Mouse (Mus musculus) kidney, postnatal 36 days (tissue): ENCODE data around the gene Samd4.

Source experiments
- DNase-seq, 2 experiments: peaks; one replicate each; pipeline ENCODE4 v3.0.0; 2021 to 2022; ENCODE audit warnings: mixed read lengths in 2 of 2

The Samd4 gene

DNA sequence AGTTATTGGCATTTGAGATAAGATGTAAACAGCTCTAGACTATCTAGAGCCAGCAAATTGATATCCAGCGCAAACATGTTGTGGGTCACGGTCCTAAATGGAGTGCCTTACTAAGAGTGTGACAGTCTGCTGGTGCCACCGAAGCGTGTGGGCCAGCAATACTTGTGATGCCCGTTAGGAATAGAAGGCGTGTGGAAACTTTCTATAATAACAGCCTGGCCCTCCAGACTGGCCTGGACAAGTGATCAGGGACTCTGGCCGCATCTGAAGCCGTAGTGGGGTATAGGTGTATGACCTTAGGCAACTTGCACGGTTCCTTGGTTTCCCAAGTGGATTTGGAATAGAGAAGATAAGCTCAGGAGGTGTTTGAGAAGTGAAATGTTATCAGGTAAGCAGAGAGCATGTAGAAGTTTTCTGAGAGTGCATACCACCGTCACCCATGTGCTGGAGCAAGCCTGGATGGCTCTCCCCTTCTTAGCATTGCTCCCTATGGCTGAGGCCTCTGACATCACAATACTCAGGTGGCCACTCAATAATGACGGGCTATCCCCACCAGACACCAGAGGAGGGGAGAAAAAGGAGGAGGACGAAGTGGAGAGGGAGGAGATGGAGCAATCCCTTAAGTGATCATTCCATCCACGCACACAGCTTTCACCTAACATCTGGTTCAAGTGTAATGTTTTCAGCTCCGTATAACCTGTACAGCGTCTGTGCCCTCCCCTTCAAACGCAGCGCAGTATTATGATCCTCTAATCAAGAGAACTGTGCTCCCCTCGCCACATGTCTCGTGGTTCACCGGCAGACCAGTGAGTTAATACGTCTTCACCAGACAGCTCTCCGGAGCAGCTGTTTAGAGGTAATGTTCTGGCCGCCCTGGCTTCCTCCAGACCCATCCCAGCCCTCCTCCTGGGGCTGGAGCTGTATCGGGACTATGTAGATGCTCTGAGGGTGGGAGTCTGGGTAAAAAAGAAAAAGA lies 118.4 kb downstream of the Samd4 start:
- no peak for DNase-seq

GRCm38 (mm10) chr14:47004161-47004560 lies 121.5 kb downstream of the Samd4 start:
- peak; percentile 12 to 59 for DNase-seq

DNA sequence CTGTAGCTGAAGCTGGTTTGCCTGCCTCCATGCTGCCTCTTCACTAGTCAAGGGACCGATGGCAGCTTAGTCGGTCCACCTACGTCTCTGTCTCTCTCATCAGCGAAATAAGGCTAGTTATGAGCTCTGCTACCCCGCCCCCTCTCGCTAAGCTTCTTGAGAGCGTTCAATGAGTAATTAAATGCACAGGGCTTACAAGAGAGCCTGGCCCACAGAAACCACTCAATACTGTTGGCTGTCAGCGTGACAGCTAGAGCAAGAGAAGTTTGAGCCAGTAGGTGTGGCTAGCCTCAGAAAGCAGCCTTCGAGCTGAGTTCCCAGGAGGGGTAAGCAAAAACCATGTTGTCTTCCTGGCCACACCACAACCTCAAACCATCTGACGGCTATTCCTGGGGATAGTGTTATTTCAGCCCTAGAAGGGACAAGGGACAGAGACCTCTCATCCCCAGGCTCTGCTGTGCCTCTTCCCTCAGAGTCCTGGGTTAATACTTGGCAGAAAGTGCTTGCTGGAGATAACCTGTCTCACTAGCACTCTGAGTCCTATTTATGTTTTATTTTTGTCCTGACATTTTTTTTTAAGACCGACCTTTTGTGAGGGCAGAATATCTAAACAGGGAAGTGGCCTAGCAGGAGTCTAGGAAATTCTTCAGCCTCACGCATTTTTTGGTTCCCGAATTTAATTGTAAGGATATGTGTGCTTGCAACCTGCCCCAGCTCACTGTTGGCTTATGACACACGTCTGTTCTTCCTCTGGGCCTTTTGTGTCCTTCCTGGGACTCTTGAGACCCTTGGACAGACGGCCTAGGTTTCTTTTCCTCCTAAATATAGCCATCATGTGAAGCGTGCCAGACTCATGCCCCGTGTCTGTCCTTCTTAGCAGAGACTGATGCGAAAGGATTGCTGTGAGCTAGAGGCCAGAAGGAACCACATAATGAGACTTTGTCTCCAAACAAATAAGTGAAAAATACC lies 128.8 kb downstream of the Samd4 start:
- no peak for DNase-seq

DNA sequence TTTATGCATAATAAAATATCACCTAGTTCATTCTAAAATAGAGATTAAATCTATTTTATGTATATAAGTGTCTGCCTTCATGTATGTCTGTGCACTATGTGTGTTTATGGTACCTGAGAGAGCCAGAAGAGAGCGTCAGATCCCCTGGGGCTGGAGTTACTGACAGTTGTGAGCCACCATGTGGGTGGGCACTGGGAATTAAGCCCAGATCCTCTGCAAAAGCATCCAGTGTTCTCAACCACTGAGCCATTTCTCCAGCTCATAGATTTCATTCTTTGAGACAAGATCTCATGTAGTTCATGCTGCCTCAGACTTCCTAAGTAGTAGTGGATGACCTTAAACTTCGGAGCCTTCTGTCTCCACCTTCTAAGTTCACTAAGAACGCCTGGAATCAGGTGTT lies 133.0 kb downstream of the Samd4 start:
- DNase-seq: no peak

- DNase-seq: no peak
Observed at GRCm38 (mm10) chr14:47017658-47018057, 135.0 kb downstream of the Samd4 start.

GRCm38 (mm10) chr14:47020886-47021285 lies 138.2 kb downstream of the Samd4 start:
- no peak for DNase-seq

DNA sequence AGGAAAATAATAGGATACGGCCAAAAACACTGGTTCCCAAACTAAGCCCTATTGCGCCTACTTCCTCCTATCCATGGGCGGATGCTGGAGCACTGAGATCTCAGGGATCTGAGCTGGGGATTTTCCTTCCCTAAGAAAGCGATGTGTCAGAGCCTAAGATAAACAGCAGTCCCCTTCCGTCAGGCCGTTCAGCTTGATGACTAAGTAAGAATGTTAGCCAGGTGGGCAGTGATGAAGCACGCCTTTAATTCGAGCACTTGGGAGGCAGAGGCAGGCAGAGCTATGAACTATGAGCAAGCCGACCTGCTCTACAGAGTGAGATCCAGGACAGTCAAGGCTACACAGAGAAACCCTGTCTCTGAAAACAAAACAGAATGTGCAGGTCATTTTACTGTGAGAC lies 140.9 kb downstream of the Samd4 start:
- DNase-seq: peak in 1 of 2 experiments; percentile 21

- DNase-seq: no peak
Observed at GRCm38 (mm10) chr14:47027431-47028118, 144.9 kb downstream of the Samd4 start.

- no peak for DNase-seq
Observed at GRCm38 (mm10) chr14:47031542-47031941, 148.9 kb downstream of the Samd4 start.

GRCm38 (mm10) chr14:47032140-47032539 lies 149.5 kb downstream of the Samd4 start:
- DNase-seq: no peak

GRCm38 (mm10) chr14:47033423-47033822 lies 150.8 kb downstream of the Samd4 start:
- no peak for DNase-seq

GRCm38 (mm10) chr14:47041699-47042098 lies 159.0 kb downstream of the Samd4 start:
- DNase-seq: no peak

DNA sequence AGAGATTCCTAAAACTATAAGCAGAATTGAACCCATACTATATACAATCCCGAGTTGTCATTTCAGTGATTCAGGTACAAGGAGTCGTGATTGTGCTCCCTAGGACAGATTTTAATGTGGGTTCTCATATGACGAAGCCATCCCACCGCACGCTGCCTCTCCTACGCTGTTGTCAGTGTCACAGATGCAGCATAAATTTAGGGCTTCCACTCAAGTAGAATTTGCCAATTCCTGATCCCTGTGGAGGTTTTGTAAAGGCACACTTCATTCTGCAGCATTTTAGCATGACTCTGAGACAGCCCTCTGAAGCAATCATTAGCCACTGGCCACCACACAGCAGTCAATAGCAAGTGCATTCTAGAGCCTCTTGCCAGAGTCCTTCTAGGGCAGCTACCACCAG lies 166.4 kb downstream of the Samd4 start:
- no peak for DNase-seq

GRCm38 (mm10) chr14:47051743-47052610 lies 169.3 kb downstream of the Samd4 start:
- DNase-seq: no peak

DNA sequence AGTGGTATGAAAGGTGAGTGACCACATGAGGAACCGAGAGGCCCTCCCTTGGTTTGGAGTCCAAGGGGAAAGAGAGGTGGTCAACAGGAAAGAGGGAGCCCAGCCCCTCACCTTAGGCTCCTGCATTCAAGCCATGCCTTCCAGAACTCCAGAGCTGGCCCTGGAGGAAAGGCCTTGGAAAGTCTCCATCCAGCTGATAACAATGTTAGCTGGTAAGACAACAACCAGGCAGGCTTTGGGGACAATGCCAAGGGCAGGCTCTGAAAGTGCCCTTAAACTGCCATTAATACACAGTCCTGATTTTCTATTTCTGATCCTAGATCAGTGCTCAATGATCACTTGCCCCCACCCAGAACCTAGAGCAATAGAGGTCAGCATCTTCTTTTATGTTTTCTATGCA lies 170.4 kb downstream of the Samd4 start:
- DNase-seq: no peak

- DNase-seq: no peak
Observed at GRCm38 (mm10) chr14:47053824-47054223, 171.2 kb downstream of the Samd4 start.

DNA sequence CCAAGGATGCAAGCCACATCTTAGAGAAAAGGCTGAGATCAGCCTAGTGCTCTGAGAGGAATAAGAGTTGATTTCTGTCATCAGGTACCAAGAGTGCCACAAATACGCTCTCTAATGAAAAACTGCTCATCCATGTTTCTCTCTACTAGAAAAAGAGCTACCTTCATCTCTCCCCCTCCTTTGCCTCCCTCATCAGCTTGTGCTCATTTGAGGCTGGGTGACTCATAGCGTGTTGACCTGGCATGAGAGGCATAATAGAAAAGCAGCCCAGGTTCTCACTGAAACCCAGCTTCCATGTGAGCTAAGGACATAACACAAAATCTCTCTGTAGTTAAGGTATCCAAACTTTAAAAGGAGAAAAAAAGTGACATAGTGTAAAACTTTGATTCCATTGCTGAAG lies 176.3 kb downstream of the Samd4 start:
- no peak for DNase-seq

DNA sequence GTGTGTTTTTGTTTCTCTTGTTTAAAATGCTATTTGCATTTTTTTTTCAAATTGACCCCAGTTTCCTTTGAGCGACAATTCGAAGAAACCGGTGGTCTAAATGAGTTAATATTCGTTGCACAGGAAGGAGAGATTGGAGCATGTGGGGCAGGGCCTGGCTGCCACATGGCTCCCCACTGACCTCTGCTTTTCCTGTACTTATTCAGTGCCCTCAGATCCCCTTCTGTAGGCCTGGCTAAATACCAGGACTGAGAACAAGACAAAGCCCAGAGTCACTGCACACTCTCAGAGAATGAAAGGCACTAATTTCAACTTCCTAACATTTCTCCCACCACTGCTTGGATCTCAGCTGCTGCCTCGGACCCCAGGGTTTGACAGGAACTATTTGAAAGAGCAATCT lies 182.4 kb downstream of the Samd4 start:
- peak; percentile 15 to 27 for DNase-seq

DNA sequence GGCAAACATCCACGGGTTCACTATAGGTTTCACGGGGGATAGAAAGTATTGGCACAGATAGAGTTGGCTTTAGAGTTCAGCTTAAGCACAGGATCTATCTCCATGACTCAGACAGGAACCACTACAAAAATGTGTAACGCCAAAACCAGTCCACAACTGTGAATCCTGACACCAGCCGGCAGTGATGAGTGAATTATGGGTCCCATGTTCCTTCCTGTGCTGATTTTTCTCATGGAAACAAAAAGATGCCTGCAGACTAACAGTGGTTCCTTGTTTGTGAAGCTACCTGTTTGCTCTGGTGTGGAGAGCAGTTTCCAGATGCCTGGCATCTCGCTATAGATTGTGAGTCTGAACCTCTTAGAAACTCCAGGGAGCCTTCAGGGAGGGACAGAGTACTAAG lies 184.2 kb downstream of the Samd4 start:
- peak; percentile 30 to 51 for DNase-seq

GRCm38 (mm10) chr14:47074045-47074666 lies 191.5 kb downstream of the Samd4 start:
- peak; percentile 18 to 63 for DNase-seq

DNA sequence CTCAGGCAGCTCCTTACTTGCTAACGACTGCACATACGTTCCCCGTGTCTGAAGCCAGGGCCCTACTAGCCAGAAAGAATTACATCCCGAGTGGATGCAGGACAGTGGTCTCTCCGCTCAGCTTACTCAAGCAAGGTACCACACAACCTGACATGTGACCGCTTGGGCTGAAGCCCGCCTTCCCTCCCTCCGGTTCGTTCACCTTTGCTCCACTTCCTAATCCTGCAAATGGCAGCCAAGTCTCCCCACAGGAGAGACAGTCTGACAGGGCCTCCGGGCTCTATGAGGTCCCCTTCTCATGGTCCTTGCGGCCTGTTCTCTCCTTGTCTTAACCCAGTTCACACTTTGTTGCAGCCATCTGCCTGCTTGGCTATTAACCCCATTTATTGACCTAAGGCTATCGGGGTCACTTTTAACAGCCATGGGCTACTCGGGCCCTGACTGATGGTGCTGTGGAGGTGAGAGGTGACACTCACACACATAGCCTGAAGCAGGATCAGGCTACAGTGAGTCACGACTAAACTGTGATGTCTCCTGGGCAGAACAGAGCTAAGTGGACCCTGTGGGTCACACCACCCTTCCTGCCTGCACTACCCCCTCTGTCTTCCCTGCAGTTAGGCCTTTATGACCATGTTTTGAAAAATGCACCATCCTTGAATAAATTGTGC lies 192.5 kb downstream of the Samd4 start:
- DNase-seq: no peak
